Mouse (Mus musculus): ENCODE measurements around the gene Nfix. TPM values are rescaled to one million over a fixed set of nuclear protein-coding genes. Genes with fewer than 3 reads are reported as not detected.

Gene Nfix
- polyA plus RNA-seq, 1 experiment from 2014 or later, result 67.4 TPM

DNA sequence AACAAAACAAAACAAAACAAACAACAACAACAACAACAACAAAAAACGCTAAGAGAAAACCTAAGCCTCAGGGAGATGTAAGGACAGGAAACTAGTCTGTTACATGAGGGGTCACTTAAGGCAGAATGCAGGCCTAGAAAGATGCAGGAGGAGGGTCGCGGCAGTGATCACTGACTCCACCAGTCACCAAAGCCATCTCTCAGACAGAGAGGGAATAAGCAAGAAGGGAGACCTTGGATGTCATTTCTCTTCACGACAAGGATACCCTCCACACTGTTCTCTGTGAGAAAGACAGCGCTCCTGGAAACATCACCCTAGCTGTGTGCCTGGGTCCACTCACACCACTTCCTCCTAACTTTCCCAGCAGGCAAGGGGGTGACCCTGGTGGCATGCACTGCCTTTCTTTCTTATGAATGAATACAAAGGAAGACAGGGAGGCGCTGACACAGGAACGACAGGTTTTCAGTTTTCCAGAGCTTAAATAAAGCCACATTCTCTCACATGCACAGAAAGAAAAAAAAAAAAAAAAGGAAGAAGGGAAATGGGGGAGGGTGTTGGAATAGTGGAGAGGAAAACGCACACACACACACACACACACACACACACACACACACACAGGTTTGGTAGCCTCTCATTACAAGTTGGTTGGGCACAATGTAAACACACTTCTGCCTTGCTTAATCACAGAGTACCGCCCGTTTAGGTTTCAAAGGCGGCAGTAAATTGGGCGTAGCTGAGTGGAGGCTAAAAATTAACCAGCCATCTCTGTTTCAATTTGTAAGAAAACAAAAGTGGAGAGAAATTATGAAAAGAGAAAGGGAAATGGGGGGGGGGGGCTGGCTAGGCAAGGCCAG lies 29.8 kb downstream of the Nfix start:
- no peak for DNase-seq (ENCODE audit: low spot score)
- Histone ChIP-seq H3K9ac (ENCODE audit: low read depth, low read length) (peak overlapping the region; percentile 38; the same call in 1 of the 2 replicates), H3K4me3 (ENCODE audit: low read depth, low read length) (0 out of 2 replicates have a peak overlapping the region, but pooled peaks have one; percentile 4)

DNA sequence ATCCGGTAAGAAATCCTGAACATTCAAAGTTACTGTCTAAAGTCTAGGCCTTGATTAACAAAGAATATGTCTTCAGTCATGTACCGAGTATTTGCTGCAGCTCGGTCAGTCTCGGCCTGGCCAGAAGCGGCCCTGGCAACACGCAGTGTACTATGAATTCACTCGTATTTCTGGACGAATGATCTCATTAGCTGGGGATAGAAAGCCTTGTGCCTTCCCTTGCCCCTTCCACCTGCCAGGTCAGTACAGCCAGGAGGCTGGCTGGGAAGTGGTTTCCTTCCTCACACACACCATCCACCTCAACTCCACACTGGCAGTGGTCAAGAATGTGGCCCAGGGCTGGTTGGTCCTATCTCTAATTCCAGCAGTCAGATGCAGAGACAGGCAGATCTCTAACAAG lies 30.8 kb downstream of the Nfix start:
- Histone ChIP-seq H3K4me2 (ENCODE audit: low read depth, low read length) (no peak overlapping the region), H3K27me3 (replicated peaks; ENCODE audit: control insufficient read depth, insufficient read depth, low read length) (peaks cover 14% of the 10 kb centered on the region), H3K4me3 (ENCODE audit: low read depth, low read length) (no peak overlapping the region), H3K36me3 (ENCODE audit: control insufficient read depth, insufficient read depth, low read length) (peaks cover 51% of the 10 kb centered on the region), H3K9me3 (ENCODE audit: control insufficient read depth, low read length) (no peaks in the 10 kb centered on the region), H3K9ac (ENCODE audit: low read depth, low read length) (no peak overlapping the region), H3K4me1 (ENCODE audit: control insufficient read depth, insufficient read depth, low read length) (peaks cover 43% of the 10 kb centered on the region), H3K27ac (replicated peaks; ENCODE audit: low read depth, low read length) (no peak overlapping the region)
- no peak for ATAC-seq (ENCODE audit: low read depth)
- 83% methylated on average over 8 of the region's 8 CpGs for WGBS
- no peak for DNase-seq (ENCODE audit: low spot score)

More for the DNA sequence above, 29.8 kb downstream of the Nfix start:
- Histone ChIP-seq H3K27ac (replicated peaks; ENCODE audit: low read depth, low read length) (peak overlapping the region; percentile 55; the same call in 1 of the 2 replicates), H3K9me3 (ENCODE audit: control insufficient read depth, low read length) (no peaks in the 10 kb centered on the region), H3K36me3 (ENCODE audit: control insufficient read depth, insufficient read depth, low read length) (peaks cover 51% of the 10 kb centered on the region), H3K27me3 (replicated peaks; ENCODE audit: control insufficient read depth, insufficient read depth, low read length) (peaks cover 19% of the 10 kb centered on the region), H3K4me2 (ENCODE audit: low read depth, low read length) (peak overlapping the region; percentile 60), H3K4me1 (ENCODE audit: control insufficient read depth, insufficient read depth, low read length) (peaks cover 50% of the 10 kb centered on the region)
- WGBS, result 40% methylated on average over 12 of the region's 12 CpGs
- ATAC-seq (ENCODE audit: low read depth), result no peak

DNA sequence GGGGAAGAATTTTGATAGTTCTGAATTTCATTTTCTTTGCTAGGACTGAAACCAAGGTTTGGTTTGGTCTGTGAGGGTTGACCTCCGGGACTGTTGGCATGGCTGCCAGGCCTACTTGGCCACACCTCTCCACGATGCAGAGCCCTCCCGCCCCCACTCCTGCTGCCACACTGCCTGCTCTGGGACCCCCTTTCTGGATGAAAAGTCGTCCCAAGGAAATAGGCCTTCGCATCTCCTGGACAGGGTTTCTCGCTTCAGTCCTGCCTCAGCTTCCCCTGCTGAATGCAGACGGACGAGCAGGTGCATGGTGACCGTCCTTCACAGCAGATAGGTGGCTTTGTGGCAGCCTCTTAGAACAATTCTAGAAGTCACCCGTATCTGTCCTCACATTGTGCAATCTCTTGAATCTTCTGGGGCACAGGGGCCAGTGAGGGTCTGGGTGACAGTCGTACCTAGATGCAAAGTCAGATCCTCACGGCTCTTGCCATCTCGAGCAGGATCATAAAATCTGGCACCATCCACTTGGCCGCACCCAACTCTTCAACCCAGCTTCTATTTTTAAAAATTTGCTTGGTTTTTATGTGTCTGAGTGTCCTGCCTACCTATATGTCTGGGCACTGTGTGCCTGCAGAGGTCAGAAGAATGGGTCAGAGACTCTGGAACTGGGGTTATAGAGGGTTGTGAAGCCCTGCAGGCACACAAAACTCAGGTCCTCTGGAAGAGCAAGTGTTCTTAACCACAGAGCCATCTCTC lies 31.6 kb downstream of the Nfix start:
- Histone ChIP-seq H3K4me3 (ENCODE audit: low read depth, low read length) (no peak overlapping the region), H3K4me1 (ENCODE audit: control insufficient read depth, insufficient read depth, low read length) (peaks cover 42% of the 10 kb centered on the region), H3K27me3 (replicated peaks; ENCODE audit: control insufficient read depth, insufficient read depth, low read length) (peaks cover 14% of the 10 kb centered on the region), H3K9me3 (ENCODE audit: control insufficient read depth, low read length) (no peaks in the 10 kb centered on the region), H3K4me2 (ENCODE audit: low read depth, low read length) (no peak overlapping the region), H3K9ac (ENCODE audit: low read depth, low read length) (no peak overlapping the region), H3K36me3 (ENCODE audit: control insufficient read depth, insufficient read depth, low read length) (peaks cover 59% of the 10 kb centered on the region), H3K27ac (replicated peaks; ENCODE audit: low read depth, low read length) (no peak overlapping the region)
- 89% methylated on average over 14 of the region's 14 CpGs for WGBS
- DNase-seq (ENCODE audit: low spot score) (no peak), ATAC-seq (ENCODE audit: low read depth) (no peak)

DNA sequence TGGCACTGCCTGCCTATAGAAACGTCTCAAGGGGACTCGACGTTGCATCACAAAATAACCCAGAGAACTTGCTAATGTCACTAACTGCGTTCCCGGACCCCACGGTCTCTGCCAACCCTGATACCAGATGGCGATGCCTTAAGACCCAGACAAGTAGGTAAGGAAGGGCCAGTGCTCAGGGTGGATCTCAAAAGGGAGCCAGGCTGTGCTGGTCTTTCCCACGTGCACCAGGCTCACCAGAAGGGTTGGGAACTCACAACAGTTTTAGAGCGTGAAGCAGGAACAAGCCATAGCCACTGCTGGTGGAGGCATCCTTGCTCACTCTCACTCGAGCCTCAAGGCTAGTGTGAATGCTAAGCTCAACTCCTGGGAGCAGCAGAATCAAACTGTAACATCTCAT lies 32.9 kb downstream of the Nfix start:
- Histone ChIP-seq H3K36me3 (ENCODE audit: control insufficient read depth, insufficient read depth, low read length) (peaks cover 71% of the 10 kb centered on the region), H3K27ac (replicated peaks; ENCODE audit: low read depth, low read length) (no peak overlapping the region), H3K9me3 (ENCODE audit: control insufficient read depth, low read length) (no peaks in the 10 kb centered on the region), H3K4me3 (ENCODE audit: low read depth, low read length) (no peak overlapping the region), H3K4me2 (ENCODE audit: low read depth, low read length) (no peak overlapping the region), H3K9ac (ENCODE audit: low read depth, low read length) (no peak overlapping the region), H3K4me1 (ENCODE audit: control insufficient read depth, insufficient read depth, low read length) (peaks cover 29% of the 10 kb centered on the region), H3K27me3 (replicated peaks; ENCODE audit: control insufficient read depth, insufficient read depth, low read length) (peaks cover 11% of the 10 kb centered on the region)
- DNase-seq (ENCODE audit: low spot score) (no peak), ATAC-seq (ENCODE audit: low read depth) (no peak)
- WGBS, result 73% methylated on average over 10 of the region's 10 CpGs

DNA sequence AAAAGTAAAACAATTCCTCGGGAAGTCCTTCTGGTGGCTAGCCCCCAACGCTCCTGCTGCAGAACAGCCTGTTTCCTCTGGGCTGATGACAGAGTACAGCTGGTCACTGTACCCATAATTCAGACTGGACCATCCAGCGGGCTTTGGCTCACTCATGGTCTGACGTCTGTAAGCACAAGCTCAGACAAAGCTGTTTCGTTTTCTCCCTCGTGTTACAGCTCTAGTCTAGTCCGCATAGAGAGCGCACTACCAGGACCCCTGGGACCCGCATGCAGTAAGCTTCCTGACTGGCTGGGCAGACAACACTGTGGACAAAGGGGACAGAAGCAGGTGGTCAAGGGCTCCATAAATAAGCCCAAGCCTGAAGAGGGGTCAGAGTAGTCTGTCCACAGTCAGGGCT lies 33.7 kb downstream of the Nfix start:
- Histone ChIP-seq H3K4me2 (ENCODE audit: low read depth, low read length) (no peak overlapping the region), H3K9me3 (ENCODE audit: control insufficient read depth, low read length) (no peaks in the 10 kb centered on the region), H3K4me3 (ENCODE audit: low read depth, low read length) (no peak overlapping the region), H3K4me1 (ENCODE audit: control insufficient read depth, insufficient read depth, low read length) (peaks cover 21% of the 10 kb centered on the region), H3K9ac (ENCODE audit: low read depth, low read length) (0 out of 2 replicates have a peak overlapping the region, but pooled peaks have one; percentile 25), H3K27ac (replicated peaks; ENCODE audit: low read depth, low read length) (peak overlapping the region; percentile 28; the same call in 1 of the 2 replicates), H3K27me3 (replicated peaks; ENCODE audit: control insufficient read depth, insufficient read depth, low read length) (peaks cover 10% of the 10 kb centered on the region), H3K36me3 (ENCODE audit: control insufficient read depth, insufficient read depth, low read length) (peaks cover 72% of the 10 kb centered on the region)
- DNase-seq (ENCODE audit: low spot score) (no peak), ATAC-seq (ENCODE audit: low read depth) (no peak; the same call in 1 of the 2 replicates)
- WGBS, result 54% methylated on average over 9 of the region's 9 CpGs

DNA sequence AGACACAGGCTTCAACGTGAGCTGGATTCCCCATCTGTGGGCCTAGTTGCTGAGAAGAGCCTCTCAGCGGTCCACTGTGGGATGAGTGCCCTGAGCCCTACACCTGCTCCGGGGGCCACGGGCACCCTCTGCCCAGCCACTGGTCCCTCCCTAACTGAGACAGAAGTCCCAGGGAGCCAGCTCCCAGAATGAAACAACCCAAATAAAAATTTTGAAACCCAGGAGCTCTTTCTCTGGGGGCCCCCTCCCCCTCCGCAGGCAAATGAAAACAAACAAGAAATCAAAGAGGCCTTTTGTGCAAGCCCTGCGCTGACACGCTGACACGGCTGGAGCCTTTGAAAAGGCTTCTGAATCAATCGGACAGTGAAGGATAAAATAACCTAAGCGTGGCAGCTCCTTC lies 34.5 kb downstream of the Nfix start:
- Histone ChIP-seq H3K9me3 (ENCODE audit: control insufficient read depth, low read length) (no peaks in the 10 kb centered on the region), H3K9ac (ENCODE audit: low read depth, low read length) (0 out of 2 replicates have a peak overlapping the region, but pooled peaks have one; percentile 25), H3K4me2 (ENCODE audit: low read depth, low read length) (no peak overlapping the region; the same call in 1 of the 2 replicates), H3K27me3 (replicated peaks; ENCODE audit: control insufficient read depth, insufficient read depth, low read length) (peaks cover 4% of the 10 kb centered on the region), H3K36me3 (ENCODE audit: control insufficient read depth, insufficient read depth, low read length) (peaks cover 68% of the 10 kb centered on the region), H3K4me3 (ENCODE audit: low read depth, low read length) (no peak overlapping the region), H3K4me1 (ENCODE audit: control insufficient read depth, insufficient read depth, low read length) (peaks cover 18% of the 10 kb centered on the region), H3K27ac (replicated peaks; ENCODE audit: low read depth, low read length) (0 out of 2 replicates have a peak overlapping the region, but pooled peaks have one; percentile 28)
- ATAC-seq (ENCODE audit: low read depth) (no peak), DNase-seq (ENCODE audit: low spot score) (no peak)
- WGBS, result 22% methylated on average over 10 of the region's 10 CpGs

DNA sequence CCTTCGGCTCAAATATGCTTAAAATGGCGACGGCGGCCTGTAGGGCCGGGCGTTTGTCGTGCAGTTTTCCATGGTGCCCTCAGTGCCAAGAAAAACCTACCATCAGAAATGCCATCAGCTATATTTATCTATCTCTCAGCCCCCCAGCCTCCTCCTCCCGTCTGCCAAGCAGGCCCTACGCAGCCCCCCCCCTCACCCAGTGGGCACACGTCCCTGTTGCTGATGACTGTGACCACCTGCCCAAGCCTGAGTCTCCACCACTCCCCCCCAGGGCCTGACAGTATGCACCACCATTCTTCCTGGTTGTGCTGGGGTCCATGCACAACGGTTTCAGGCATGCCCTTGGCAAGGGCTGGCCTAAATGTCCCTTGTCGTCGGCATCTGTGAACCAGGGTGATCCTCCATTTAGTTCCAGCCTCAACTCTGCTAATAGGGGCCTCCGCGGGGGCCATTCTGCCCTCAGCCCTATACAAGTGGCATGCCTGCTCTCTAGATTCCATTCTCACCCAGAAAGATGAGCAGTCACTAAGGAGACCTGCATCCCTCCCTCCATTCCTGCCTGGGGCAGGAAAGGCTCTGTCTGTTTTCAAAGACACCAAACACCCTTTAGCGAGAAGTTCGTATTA lies 35.2 kb downstream of the Nfix start:
- H3K9ac ChIP-seq (ENCODE audit: low read depth, low read length), result no peak overlapping the region
- peaks cover 4% of the 10 kb centered on the region for H3K27me3 ChIP-seq (replicated peaks; ENCODE audit: control insufficient read depth, insufficient read depth, low read length)
- ATAC-seq (ENCODE audit: low read depth) (no peak), DNase-seq (ENCODE audit: low spot score) (no peak)
- WGBS, result 72% methylated on average over 16 of the region's 17 CpGs
- peaks cover 64% of the 10 kb centered on the region for H3K36me3 ChIP-seq (ENCODE audit: control insufficient read depth, insufficient read depth, low read length)
- peaks cover 17% of the 10 kb centered on the region for H3K4me1 ChIP-seq (ENCODE audit: control insufficient read depth, insufficient read depth, low read length)
- H3K4me3 ChIP-seq (ENCODE audit: low read depth, low read length), result no peak overlapping the region
- H3K4me2 ChIP-seq (ENCODE audit: low read depth, low read length), result no peak overlapping the region
- H3K27ac ChIP-seq (replicated peaks; ENCODE audit: low read depth, low read length), result no peak overlapping the region
- H3K9me3 ChIP-seq (ENCODE audit: control insufficient read depth, low read length), result no peaks in the 10 kb centered on the region

DNA sequence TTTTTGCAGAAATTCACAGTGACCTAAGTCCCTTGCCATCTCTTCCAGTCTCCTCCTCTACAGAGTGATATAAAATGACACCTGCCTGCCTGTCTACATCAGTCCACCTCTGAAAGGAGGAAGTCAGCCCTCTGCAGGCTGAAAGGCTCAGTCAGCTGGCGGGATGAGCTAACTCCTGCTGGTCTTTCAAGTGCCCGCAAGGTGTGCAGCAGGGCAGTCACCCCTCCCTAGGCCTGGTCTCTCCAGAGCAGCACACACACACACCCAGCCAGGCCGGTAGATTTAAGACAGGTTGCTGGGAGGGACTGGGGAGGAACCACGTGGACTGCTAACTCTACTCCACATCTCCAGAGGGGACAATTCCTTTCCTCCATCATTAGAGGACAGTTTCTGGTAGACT lies 36.0 kb downstream of the Nfix start:
- 59% methylated on average over 4 of the region's 4 CpGs for WGBS
- no peak overlapping the region for H3K9ac ChIP-seq (ENCODE audit: low read depth, low read length)
- no peak overlapping the region for H3K4me2 ChIP-seq (ENCODE audit: low read depth, low read length)
- DNase-seq (ENCODE audit: low spot score) (no peak), ATAC-seq (ENCODE audit: low read depth) (no peak)
- H3K27ac ChIP-seq (replicated peaks; ENCODE audit: low read depth, low read length), result no peak overlapping the region
- H3K4me3 ChIP-seq (ENCODE audit: low read depth, low read length), result no peak overlapping the region
- H3K36me3 ChIP-seq (ENCODE audit: control insufficient read depth, insufficient read depth, low read length), result peaks cover 59% of the 10 kb centered on the region
- H3K4me1 ChIP-seq (ENCODE audit: control insufficient read depth, insufficient read depth, low read length), result peaks cover 17% of the 10 kb centered on the region
- no peaks in the 10 kb centered on the region for H3K9me3 ChIP-seq (ENCODE audit: control insufficient read depth, low read length)
- H3K27me3 ChIP-seq (replicated peaks; ENCODE audit: control insufficient read depth, insufficient read depth, low read length), result peaks cover 4% of the 10 kb centered on the region

Measured in embryonic facial prominence, embryonic 14.5 days (tissue).